Mouse (Mus musculus): ENCODE measurements around the gene Ntrk3. TPM values are rescaled to one million over a fixed set of nuclear protein-coding genes. Genes with fewer than 3 reads are reported as not detected.

The Ntrk3 gene
- polyA plus RNA-seq, 1 experiment from 2014 or later, result 2.3 TPM

DNA sequence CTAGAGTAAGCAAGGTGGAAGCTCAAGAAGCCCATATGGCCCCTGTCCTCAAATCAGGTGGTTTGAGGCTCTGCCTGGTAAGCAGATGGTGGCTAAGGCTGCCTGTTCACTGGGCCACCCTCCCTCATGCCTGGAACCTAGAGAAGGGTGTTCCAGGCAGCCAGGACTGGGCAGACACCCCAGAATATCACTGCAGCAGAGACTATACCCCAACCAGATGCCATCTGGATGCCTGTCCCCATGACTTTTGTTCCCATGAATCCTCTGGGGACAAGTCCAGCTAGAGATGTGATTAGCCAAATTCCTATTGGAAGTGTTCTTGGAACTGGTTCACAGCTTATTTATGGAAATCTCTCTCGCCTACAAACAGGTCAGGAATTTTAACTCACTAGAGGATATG, 351.8 kb downstream of the Ntrk3 start:
- Histone ChIP-seq H3K9ac (ENCODE audit: low read length) (no peak overlapping the region), H3K4me3 (ENCODE audit: low read length) (no peak overlapping the region), H3K27ac (ENCODE audit: low read length) (no peak overlapping the region; the same call in 1 of the 2 replicates), H3K36me3 (ENCODE audit: control insufficient read depth, insufficient read depth) (no peaks in the 10 kb centered on the region), H3K9me3 (replicated peaks; ENCODE audit: control insufficient read depth, low read length) (no peaks in the 10 kb centered on the region), H3K4me2 (ENCODE audit: low read depth, low read length) (no peak overlapping the region), H3K27me3 (ENCODE audit: control insufficient read depth, insufficient read depth, low read length) (no peaks in the 10 kb centered on the region), H3K4me1 (ENCODE audit: control insufficient read depth, insufficient read depth, low read length) (no peaks in the 10 kb centered on the region)
- 23% methylated on average over 1 of the region's 1 CpGs for WGBS
- ATAC-seq (replicated peaks; ENCODE audit: extremely low read depth, insufficient read depth, low FRiP score), result no peak

DNA sequence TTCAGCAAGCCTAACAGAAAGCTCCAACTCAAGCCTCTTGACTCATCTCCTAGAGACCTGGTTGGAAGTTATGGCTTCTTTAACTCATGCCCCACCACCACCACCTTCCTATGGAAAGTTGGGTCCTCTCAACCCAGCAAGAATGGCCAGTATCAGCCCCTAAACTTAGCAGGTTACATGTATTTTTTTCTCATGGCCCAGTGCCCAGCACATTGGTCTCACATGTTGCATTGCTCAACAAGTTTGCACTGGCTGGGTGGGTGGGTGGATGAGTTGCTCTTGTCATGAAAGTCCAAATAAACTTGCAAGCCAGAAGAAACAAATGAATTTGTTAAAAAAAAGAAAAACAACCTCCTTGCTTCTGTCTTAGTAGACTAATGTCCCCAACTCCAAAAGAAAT, 353.7 kb downstream of the Ntrk3 start:
- no peaks in the 10 kb centered on the region for H3K27me3 ChIP-seq (ENCODE audit: control insufficient read depth, insufficient read depth, low read length)
- H3K4me3 ChIP-seq (ENCODE audit: low read length), result no peak overlapping the region
- ATAC-seq (replicated peaks; ENCODE audit: extremely low read depth, insufficient read depth, low FRiP score), result no peak
- H3K4me1 ChIP-seq (ENCODE audit: control insufficient read depth, insufficient read depth, low read length), result no peaks in the 10 kb centered on the region
- H3K9ac ChIP-seq (ENCODE audit: low read length), result no peak overlapping the region
- H3K27ac ChIP-seq (ENCODE audit: low read length), result no peak overlapping the region
- no peaks in the 10 kb centered on the region for H3K36me3 ChIP-seq (ENCODE audit: control insufficient read depth, insufficient read depth)
- no peaks in the 10 kb centered on the region for H3K9me3 ChIP-seq (replicated peaks; ENCODE audit: control insufficient read depth, low read length)
- no peak overlapping the region for H3K4me2 ChIP-seq (ENCODE audit: low read depth, low read length)

DNA sequence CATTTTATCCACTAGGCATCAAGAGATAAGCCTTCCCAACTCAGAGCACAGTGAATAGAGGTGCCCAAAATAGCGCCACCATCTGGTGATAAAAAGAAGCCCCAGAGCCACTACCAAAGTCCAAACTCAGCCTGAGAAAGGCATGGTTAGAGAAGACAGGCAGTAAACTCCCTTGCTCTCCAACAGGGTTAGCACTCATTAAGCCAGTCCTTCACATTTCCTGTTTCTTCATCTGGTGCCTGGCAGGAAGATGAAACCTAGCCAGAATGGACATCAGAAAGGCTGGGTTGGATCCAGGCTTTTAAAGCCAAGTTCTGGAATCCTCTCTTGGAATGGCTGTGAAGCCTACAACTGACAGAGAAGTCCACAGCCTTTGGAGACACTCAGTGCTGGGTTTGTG, 355.7 kb downstream of the Ntrk3 start:
- no peaks in the 10 kb centered on the region for H3K4me1 ChIP-seq (ENCODE audit: control insufficient read depth, insufficient read depth, low read length)
- H3K36me3 ChIP-seq (ENCODE audit: control insufficient read depth, insufficient read depth), result no peaks in the 10 kb centered on the region
- ATAC-seq (replicated peaks; ENCODE audit: extremely low read depth, insufficient read depth, low FRiP score), result no peak
- H3K9me3 ChIP-seq (replicated peaks; ENCODE audit: control insufficient read depth, low read length), result no peaks in the 10 kb centered on the region
- H3K4me2 ChIP-seq (ENCODE audit: low read depth, low read length), result no peak overlapping the region
- H3K9ac ChIP-seq (ENCODE audit: low read length), result no peak overlapping the region
- H3K27me3 ChIP-seq (ENCODE audit: control insufficient read depth, insufficient read depth, low read length), result no peaks in the 10 kb centered on the region
- no peak overlapping the region for H3K27ac ChIP-seq (ENCODE audit: low read length)
- no peak overlapping the region for H3K4me3 ChIP-seq (ENCODE audit: low read length)
- 12% methylated on average over 1 of the region's 1 CpGs for WGBS

DNA sequence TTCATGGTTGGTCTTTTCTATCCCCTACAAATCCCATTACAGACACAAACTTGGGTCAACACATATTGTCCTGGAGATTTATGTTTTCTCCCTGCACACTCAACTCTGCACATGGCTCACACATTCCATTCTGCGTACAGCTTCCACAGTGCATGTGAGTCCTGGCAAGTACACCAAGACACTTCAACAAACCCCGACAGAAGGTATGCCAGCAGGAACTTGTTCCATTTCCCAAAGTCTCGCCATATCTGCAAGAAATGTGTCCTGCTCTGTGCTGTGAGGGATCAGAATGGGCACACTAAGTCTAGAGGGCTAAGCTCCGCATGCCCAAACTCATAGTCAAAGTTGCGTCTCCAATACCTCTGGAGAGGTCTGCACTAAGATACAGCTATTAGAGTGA, 358.0 kb downstream of the Ntrk3 start:
- ATAC-seq (replicated peaks; ENCODE audit: extremely low read depth, insufficient read depth, low FRiP score), result no peak
- no peak overlapping the region for H3K4me2 ChIP-seq (ENCODE audit: low read depth, low read length)
- H3K9ac ChIP-seq (ENCODE audit: low read length), result no peak overlapping the region
- no peaks in the 10 kb centered on the region for H3K36me3 ChIP-seq (ENCODE audit: control insufficient read depth, insufficient read depth)
- H3K9me3 ChIP-seq (replicated peaks; ENCODE audit: control insufficient read depth, low read length), result no peaks in the 10 kb centered on the region
- H3K4me1 ChIP-seq (ENCODE audit: control insufficient read depth, insufficient read depth, low read length), result no peaks in the 10 kb centered on the region
- H3K27me3 ChIP-seq (ENCODE audit: control insufficient read depth, insufficient read depth, low read length), result no peaks in the 10 kb centered on the region
- H3K27ac ChIP-seq (ENCODE audit: low read length), result no peak overlapping the region
- WGBS, result 73% methylated on average over 5 of the region's 5 CpGs
- no peak overlapping the region for H3K4me3 ChIP-seq (ENCODE audit: low read length)

DNA sequence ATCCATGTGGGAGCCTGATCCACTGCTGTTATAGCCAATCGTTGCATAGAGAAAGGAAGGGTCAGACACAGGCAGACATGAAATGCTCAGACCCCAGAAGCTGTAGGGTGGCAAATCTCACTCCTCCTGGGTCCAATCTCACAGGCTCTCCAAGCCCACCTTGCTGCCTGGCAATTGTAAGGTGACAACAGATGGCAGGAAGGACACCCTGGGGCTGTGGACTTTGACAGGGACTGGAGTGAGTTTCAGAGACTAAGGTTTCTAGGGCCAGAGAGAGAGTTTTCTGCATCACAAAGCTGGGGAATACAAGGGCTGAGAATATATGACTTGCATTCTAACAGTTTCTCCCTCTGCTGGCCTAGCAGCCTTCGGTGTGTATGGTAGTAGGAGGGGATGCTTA, 359.5 kb downstream of the Ntrk3 start:
- no peak overlapping the region for H3K4me3 ChIP-seq (ENCODE audit: low read length)
- H3K4me2 ChIP-seq (ENCODE audit: low read depth, low read length), result no peak overlapping the region
- H3K27ac ChIP-seq (ENCODE audit: low read length), result no peak overlapping the region
- no peaks in the 10 kb centered on the region for H3K9me3 ChIP-seq (replicated peaks; ENCODE audit: control insufficient read depth, low read length)
- H3K27me3 ChIP-seq (ENCODE audit: control insufficient read depth, insufficient read depth, low read length), result no peaks in the 10 kb centered on the region
- H3K4me1 ChIP-seq (ENCODE audit: control insufficient read depth, insufficient read depth, low read length), result no peaks in the 10 kb centered on the region
- H3K36me3 ChIP-seq (ENCODE audit: control insufficient read depth, insufficient read depth), result no peaks in the 10 kb centered on the region
- 64% methylated on average over 2 of the region's 2 CpGs for WGBS
- no peak for ATAC-seq (replicated peaks; ENCODE audit: extremely low read depth, insufficient read depth, low FRiP score)
- H3K9ac ChIP-seq (ENCODE audit: low read length), result no peak overlapping the region

DNA sequence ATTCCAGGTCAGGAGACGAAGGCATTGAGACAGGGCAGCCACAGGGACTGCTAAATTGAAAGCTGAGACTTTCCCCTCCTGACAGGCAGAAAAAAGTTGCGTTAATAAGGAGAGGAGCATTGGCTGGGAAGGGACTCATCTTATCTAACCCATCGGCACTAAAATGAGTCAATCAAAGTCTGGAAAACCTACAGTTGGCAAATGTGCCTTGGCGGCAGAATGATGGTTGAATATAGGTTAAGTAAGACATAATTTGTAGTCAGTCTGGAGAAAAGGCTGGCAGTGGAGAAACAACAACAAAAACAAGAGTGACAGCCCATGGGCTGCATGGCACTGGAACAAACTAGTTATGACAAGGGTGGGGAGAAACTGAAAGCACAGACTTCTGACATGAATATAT, 360.9 kb downstream of the Ntrk3 start:
- Histone ChIP-seq H3K27ac (ENCODE audit: low read length) (no peak overlapping the region), H3K4me3 (ENCODE audit: low read length) (no peak overlapping the region), H3K9me3 (replicated peaks; ENCODE audit: control insufficient read depth, low read length) (no peaks in the 10 kb centered on the region), H3K36me3 (ENCODE audit: control insufficient read depth, insufficient read depth) (no peaks in the 10 kb centered on the region), H3K4me1 (ENCODE audit: control insufficient read depth, insufficient read depth, low read length) (peaks cover 3% of the 10 kb centered on the region; the same call in 1 of the 2 replicates), H3K9ac (ENCODE audit: low read length) (no peak overlapping the region), H3K27me3 (ENCODE audit: control insufficient read depth, insufficient read depth, low read length) (no peaks in the 10 kb centered on the region), H3K4me2 (ENCODE audit: low read depth, low read length) (no peak overlapping the region)
- 46% methylated on average over 4 of the region's 4 CpGs for WGBS
- no peak for ATAC-seq (replicated peaks; ENCODE audit: extremely low read depth, insufficient read depth, low FRiP score)

DNA sequence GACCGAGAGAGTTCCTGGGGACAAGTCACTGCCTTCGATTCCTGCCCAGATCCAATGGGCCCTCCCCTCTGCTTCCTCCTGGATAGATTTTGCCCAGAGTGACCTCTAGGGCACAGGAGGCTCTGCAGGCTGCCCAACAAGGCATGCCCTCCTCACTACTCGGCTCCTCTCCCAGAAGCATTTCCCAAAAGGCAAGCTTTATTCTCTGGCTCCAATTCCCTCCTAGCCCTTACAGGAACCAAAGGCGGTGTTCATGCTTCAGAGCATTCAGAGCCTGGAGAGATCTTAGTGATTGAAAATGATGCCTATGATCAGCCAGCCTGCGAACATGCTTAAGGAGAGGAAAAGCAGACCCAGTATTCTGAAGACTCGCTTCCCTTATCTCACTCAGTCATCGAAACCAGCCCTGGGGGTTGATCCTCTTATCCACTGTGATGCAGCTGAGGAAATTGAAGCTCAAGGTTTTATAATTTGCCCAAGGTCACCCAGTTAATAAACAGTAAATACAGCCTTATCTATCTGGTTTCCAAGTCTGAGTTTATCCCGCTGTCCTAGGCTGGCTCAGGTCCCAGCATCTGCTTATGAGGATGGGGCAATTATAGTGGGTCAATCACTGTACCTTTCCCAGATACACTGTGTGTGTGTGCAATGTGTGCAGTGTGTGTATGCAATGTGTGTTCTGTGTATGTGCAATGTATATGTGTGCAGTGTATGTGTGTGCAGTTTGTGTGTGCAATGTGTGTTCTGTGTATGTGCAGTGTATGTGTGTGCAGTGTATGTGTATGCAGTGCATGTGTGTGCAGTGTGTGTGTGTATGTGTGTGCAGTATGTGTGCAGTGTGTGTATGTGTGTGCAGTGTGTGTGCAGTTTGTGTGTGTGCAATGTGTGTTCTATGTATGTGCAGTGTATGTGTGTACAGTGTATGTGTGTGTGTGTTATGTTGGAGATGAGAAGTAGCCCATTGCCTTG, 376.2 kb downstream of the Ntrk3 start:
- no peak overlapping the region for H3K4me2 ChIP-seq (ENCODE audit: low read depth, low read length)
- H3K4me3 ChIP-seq (ENCODE audit: low read length), result no peak overlapping the region
- no peak for ATAC-seq (replicated peaks; ENCODE audit: extremely low read depth, insufficient read depth, low FRiP score)
- WGBS, result 59% methylated on average over 8 of the region's 8 CpGs
- H3K9ac ChIP-seq (ENCODE audit: low read length), result no peak overlapping the region
- H3K4me1 ChIP-seq (ENCODE audit: control insufficient read depth, insufficient read depth, low read length), result no peaks in the 10 kb centered on the region
- no peak overlapping the region for H3K27ac ChIP-seq (ENCODE audit: low read length)
- H3K36me3 ChIP-seq (ENCODE audit: control insufficient read depth, insufficient read depth), result no peaks in the 10 kb centered on the region
- H3K27me3 ChIP-seq (ENCODE audit: control insufficient read depth, insufficient read depth, low read length), result no peaks in the 10 kb centered on the region
- no peaks in the 10 kb centered on the region for H3K9me3 ChIP-seq (replicated peaks; ENCODE audit: control insufficient read depth, low read length)

DNA sequence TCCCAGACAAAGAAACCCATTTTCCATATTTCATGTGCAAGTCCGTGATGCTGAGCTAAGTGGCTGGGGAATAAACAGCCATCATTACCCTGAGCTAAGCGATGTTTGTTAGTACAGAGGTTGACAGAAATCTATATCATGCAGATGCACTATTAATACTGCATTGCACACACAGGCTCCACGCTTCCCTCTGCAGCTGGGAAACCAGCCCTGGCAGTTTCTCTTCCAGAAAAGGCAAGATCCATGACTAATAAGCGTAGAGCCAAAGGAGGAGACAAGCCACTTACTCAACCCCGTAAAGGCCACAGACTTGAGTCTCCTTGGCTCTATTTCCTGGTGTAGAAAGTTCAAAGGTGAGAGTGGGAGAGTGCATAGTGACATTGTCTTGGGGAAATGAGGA, 390.3 kb downstream of the Ntrk3 start:
- H3K9me3 ChIP-seq (replicated peaks; ENCODE audit: control insufficient read depth, low read length), result no peaks in the 10 kb centered on the region

DNA sequence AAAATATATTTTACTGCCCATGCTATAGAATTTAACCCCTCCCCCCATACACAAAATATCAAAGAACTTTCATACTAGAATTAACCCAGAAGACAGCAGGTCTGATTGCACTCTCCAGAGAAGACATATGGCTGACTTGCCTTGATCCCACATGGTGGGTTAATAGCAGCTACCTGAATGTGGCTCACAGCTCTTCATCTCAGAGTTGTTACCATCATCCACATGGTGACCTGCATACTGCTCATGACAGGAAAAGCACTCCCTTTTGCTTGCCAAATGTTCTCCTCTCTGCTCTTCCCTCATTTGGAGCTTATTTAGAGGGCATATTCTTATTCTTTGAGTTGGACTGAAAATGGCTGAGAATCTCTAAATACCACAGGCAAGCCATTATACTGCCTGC, 404.4 kb downstream of the Ntrk3 start:
- no peak overlapping the region for H3K4me2 ChIP-seq (ENCODE audit: low read depth, low read length)
- H3K27ac ChIP-seq (ENCODE audit: low read length), result no peak overlapping the region
- H3K9me3 ChIP-seq (replicated peaks; ENCODE audit: control insufficient read depth, low read length), result no peaks in the 10 kb centered on the region
- H3K9ac ChIP-seq (ENCODE audit: low read length), result no peak overlapping the region
- H3K4me3 ChIP-seq (ENCODE audit: low read length), result no peak overlapping the region
- H3K36me3 ChIP-seq (ENCODE audit: control insufficient read depth, insufficient read depth), result no peaks in the 10 kb centered on the region
- no peak for ATAC-seq (replicated peaks; ENCODE audit: extremely low read depth, insufficient read depth, low FRiP score)
- no peaks in the 10 kb centered on the region for H3K27me3 ChIP-seq (ENCODE audit: control insufficient read depth, insufficient read depth, low read length)
- no peaks in the 10 kb centered on the region for H3K4me1 ChIP-seq (ENCODE audit: control insufficient read depth, insufficient read depth, low read length)

More for the DNA sequence above, 390.3 kb downstream of the Ntrk3 start:
- Histone ChIP-seq H3K27me3 (ENCODE audit: control insufficient read depth, insufficient read depth, low read length) (no peaks in the 10 kb centered on the region), H3K4me3 (ENCODE audit: low read length) (no peak overlapping the region), H3K4me2 (ENCODE audit: low read depth, low read length) (no peak overlapping the region), H3K27ac (ENCODE audit: low read length) (no peak overlapping the region), H3K4me1 (ENCODE audit: control insufficient read depth, insufficient read depth, low read length) (no peaks in the 10 kb centered on the region), H3K36me3 (ENCODE audit: control insufficient read depth, insufficient read depth) (no peaks in the 10 kb centered on the region), H3K9ac (ENCODE audit: low read length) (no peak overlapping the region)
- ATAC-seq (replicated peaks; ENCODE audit: extremely low read depth, insufficient read depth, low FRiP score), result no peak
- WGBS, result 81% methylated on average over 5 of the region's 5 CpGs
